Mouse (Mus musculus) MEL (cell line): Measurements from ENCODE around the gene Abi3. TPM values are rescaled to one million over a fixed set of nuclear protein-coding genes. Genes with fewer than 3 reads are reported as not detected.

Experiments used
- DNase-seq: peaks from one replicate; pipeline ENCODE4 v3.0.0; 2011; ENCODE audit warnings: low read depth, low spot score
- H3K27ac ChIP-seq: 2 replicates; pipeline ENCODE4 v1.5.1; 2012; ENCODE audit warnings: low read depth, mild to moderate bottlenecking, control low read depth, low read length, moderate library complexity; ENCODE audit not compliant: control insufficient read depth
- H3K27me3 ChIP-seq, 2 experiments: fragments of 150-350 bp in 1 of 2; sonication (generic) in 1 of 2; 2 replicates each; pipeline ENCODE4 v1.6.1; 2012; ENCODE audit warnings: low read length in 2 of 2, mild to moderate bottlenecking in 2 of 2, improper control_type of control experiment in 1 of 2, moderate library complexity in 1 of 2; ENCODE audit not compliant: insufficient read depth in 2 of 2, control insufficient read depth in 1 of 2
- H3K36me3 ChIP-seq, 2 experiments: 2 replicates each; pipeline ENCODE4 v1.6.1; 2012 to 2014; ENCODE audit warnings: low read length in 2 of 2, improper control_type of control experiment in 1 of 2, inconsistent platforms in 1 of 2, mild to moderate bottlenecking in 1 of 2; ENCODE audit not compliant: insufficient read depth in 2 of 2, control insufficient read depth in 1 of 2
- H3K4me1 ChIP-seq, 2 experiments: fragments of 150-350 bp in 1 of 2; sonication (generic) in 1 of 2; 2 replicates each; pipeline ENCODE4 v1.6.1; 2012; ENCODE audit warnings: low read length in 2 of 2, improper control_type of control experiment in 1 of 2, mild to moderate bottlenecking in 1 of 2; ENCODE audit not compliant: insufficient read depth in 2 of 2, control insufficient read depth in 1 of 2
- H3K4me3 ChIP-seq, 2 experiments: fragments of 150-350 bp in 1 of 2; sonication (generic) in 1 of 2; 2 replicates each; pipeline ENCODE4 v1.5.1; 2012; ENCODE audit warnings: low read depth in 2 of 2, low read length in 2 of 2, mild to moderate bottlenecking in 2 of 2, moderate library complexity in 2 of 2, control low read depth in 1 of 2, improper control_type of control experiment in 1 of 2; ENCODE audit not compliant: control insufficient read depth in 1 of 2, insufficient read depth in 1 of 2
- H3K79me2 ChIP-seq: 2 replicates; pipeline ENCODE4 v1.6.1; 2012; ENCODE audit warnings: mild to moderate bottlenecking, low read length, moderate library complexity; ENCODE audit not compliant: control insufficient read depth, poor library complexity, insufficient read depth
- H3K9ac ChIP-seq: 2 replicates; pipeline ENCODE4 v1.6.1; 2012; ENCODE audit warnings: low read depth, mild to moderate bottlenecking, control low read depth, low read length, moderate library complexity; ENCODE audit not compliant: control insufficient read depth, poor library complexity, severe bottlenecking
- H3K9me3 ChIP-seq: fragments of 150-350 bp; sonication (generic); replicated peaks from 2 replicates; pipeline ENCODE4 v1.6.1; 2012; ENCODE audit warnings: mild to moderate bottlenecking, low read length, improper control_type of control experiment, moderate library complexity; ENCODE audit not compliant: insufficient read depth
- BHLHE40 ChIP-seq: IDR thresholded peaks from 2 replicates; pipeline ENCODE4 v1.6.1; 2012; ENCODE audit warnings: low read depth, mild to moderate bottlenecking, inconsistent platforms, low read length, improper control_type of control experiment, borderline replicate concordance
- CHD1 ChIP-seq: IDR thresholded peaks from 2 replicates; pipeline ENCODE4 v1.6.1; 2012; ENCODE audit warnings: low read depth, mild to moderate bottlenecking, inconsistent platforms, low read length, improper control_type of control experiment
- ELF1 ChIP-seq: IDR thresholded peaks from 2 replicates; pipeline ENCODE4 v1.6.1; 2014; ENCODE audit warnings: low read depth, mild to moderate bottlenecking, inconsistent platforms, low read length, improper control_type of control experiment, moderate library complexity
- EP300 ChIP-seq, 2 experiments: IDR thresholded peaks; 2 replicates each; pipeline ENCODE4 v1.6.1; 2011; ENCODE audit warnings: improper control_type of control experiment in 2 of 2, low read length in 2 of 2, low read depth in 1 of 2, mild to moderate bottlenecking in 1 of 2
- ETS1 ChIP-seq: IDR thresholded peaks from 2 replicates; pipeline ENCODE4 v1.6.1; 2012; ENCODE audit warnings: low read depth, mild to moderate bottlenecking, inconsistent platforms, low read length, improper control_type of control experiment, moderate library complexity
- MAFK ChIP-seq: IDR thresholded peaks from 2 replicates; pipeline ENCODE4 v1.6.1; 2011; ENCODE audit warnings: low read depth, mild to moderate bottlenecking, low read length, improper control_type of control experiment, borderline replicate concordance
- MAX ChIP-seq: IDR thresholded peaks from 2 replicates; pipeline ENCODE4 v1.6.1; 2011; ENCODE audit warnings: low read length, improper control_type of control experiment
- MAZ ChIP-seq: IDR thresholded peaks from 2 replicates; pipeline ENCODE4 v1.6.1; 2012; ENCODE audit warnings: low read depth, mild to moderate bottlenecking, inconsistent platforms, low read length, improper control_type of control experiment
- MYB ChIP-seq: IDR thresholded peaks from 2 replicates; pipeline ENCODE4 v1.6.1; 2011; ENCODE audit warnings: mild to moderate bottlenecking, low read depth, low read length, improper control_type of control experiment
- MYC ChIP-seq: IDR thresholded peaks from 2 replicates; pipeline ENCODE4 v1.6.1; 2011; ENCODE audit warnings: low read depth, mild to moderate bottlenecking, low read length, improper control_type of control experiment, moderate library complexity
- NRF1 ChIP-seq: IDR thresholded peaks from 2 replicates; pipeline ENCODE4 v1.6.1; 2014; ENCODE audit warnings: low read depth, mild to moderate bottlenecking, inconsistent platforms, low read length, improper control_type of control experiment, moderate library complexity; ENCODE audit not compliant: poor library complexity, insufficient read depth, severe bottlenecking
- POLR2A ChIP-seq, 2 experiments: IDR thresholded peaks; 2 replicates each; pipeline ENCODE4 v1.6.1; 2011 to 2012; ENCODE audit warnings: low read length in 2 of 2, mild to moderate bottlenecking in 2 of 2, control low read depth in 1 of 2, improper control_type of control experiment in 1 of 2, low read depth in 1 of 2, moderate library complexity in 1 of 2; ENCODE audit not compliant: control insufficient read depth in 1 of 2, insufficient read depth in 1 of 2, poor library complexity in 1 of 2
- POLR2AphosphoS5 ChIP-seq: IDR thresholded peaks from 2 replicates; pipeline ENCODE4 v1.6.1; 2012; ENCODE audit warnings: low read depth, borderline replicate concordance, mild to moderate bottlenecking, inconsistent platforms, low read length, moderate library complexity, mixed read lengths
- RAD21 ChIP-seq: IDR thresholded peaks from 2 replicates; pipeline ENCODE4 v1.6.1; 2011; ENCODE audit warnings: mild to moderate bottlenecking, low read depth, low read length, improper control_type of control experiment
- SIN3A ChIP-seq: IDR thresholded peaks from 2 replicates; pipeline ENCODE4 v1.6.1; 2012; ENCODE audit warnings: low read length, improper control_type of control experiment, inconsistent platforms
- SMC3 ChIP-seq: IDR thresholded peaks from 2 replicates; pipeline ENCODE4 v1.6.1; 2011; ENCODE audit warnings: low read depth, low read length, improper control_type of control experiment
- TCF12 ChIP-seq: IDR thresholded peaks from 2 replicates; pipeline ENCODE4 v1.6.1; 2014; ENCODE audit warnings: low read depth, mild to moderate bottlenecking, inconsistent platforms, low read length, improper control_type of control experiment, moderate library complexity
- UBTF ChIP-seq: IDR thresholded peaks from 2 replicates; pipeline ENCODE4 v1.6.1; 2012; ENCODE audit warnings: low read depth, mild to moderate bottlenecking, inconsistent platforms, low read length, improper control_type of control experiment, moderate library complexity, borderline replicate concordance; ENCODE audit not compliant: insufficient read depth
- USF1 ChIP-seq: IDR thresholded peaks from 2 replicates; pipeline ENCODE4 v1.6.1; 2014; ENCODE audit warnings: low read depth, mild to moderate bottlenecking, inconsistent platforms, low read length, improper control_type of control experiment, moderate library complexity
- USF2 ChIP-seq, 2 experiments: IDR thresholded peaks; 2 replicates each; pipeline ENCODE4 v1.6.1; 2011 to 2012; ENCODE audit warnings: improper control_type of control experiment in 2 of 2, low read length in 2 of 2, borderline replicate concordance in 1 of 2, inconsistent platforms in 1 of 2, low read depth in 1 of 2, mild to moderate bottlenecking in 1 of 2; ENCODE audit not compliant: insufficient read depth in 1 of 2
- ZMIZ1 ChIP-seq: IDR thresholded peaks from 2 replicates; pipeline ENCODE4 v1.6.1; 2012; ENCODE audit warnings: low read depth, mild to moderate bottlenecking, inconsistent platforms, low read length, improper control_type of control experiment, moderate library complexity
- polyA plus RNA-seq, 2 experiments: library from polyadenylated mRNA; stranded (reverse) in 1 of 2; unstranded in 1 of 2; fragments of >175 nt in 1 of 2; fragments of >200 nt in 1 of 2; gene quantifications; 2 replicates each; pipeline versions ENCODE4 v1.2.1 to v1.2.4; 2012; ENCODE audit warnings: low replicate concordance in 2 of 2, low read depth in 1 of 2; ENCODE audit not compliant: insufficient read length in 2 of 2, insufficient read depth in 1 of 2, missing spikeins in 1 of 2
- total RNA-seq: library from RNA; depleted of rRNA; stranded (reverse); fragments of 300-350 nt; gene quantifications from 2 replicates; pipeline ENCODE4 v1.2.3, GENCODE M21; 2012

The Abi3 gene
- total and polyA plus RNA-seq, 3 experiments = 3.3 to 15.4 TPM; not detected in 1

DNA sequence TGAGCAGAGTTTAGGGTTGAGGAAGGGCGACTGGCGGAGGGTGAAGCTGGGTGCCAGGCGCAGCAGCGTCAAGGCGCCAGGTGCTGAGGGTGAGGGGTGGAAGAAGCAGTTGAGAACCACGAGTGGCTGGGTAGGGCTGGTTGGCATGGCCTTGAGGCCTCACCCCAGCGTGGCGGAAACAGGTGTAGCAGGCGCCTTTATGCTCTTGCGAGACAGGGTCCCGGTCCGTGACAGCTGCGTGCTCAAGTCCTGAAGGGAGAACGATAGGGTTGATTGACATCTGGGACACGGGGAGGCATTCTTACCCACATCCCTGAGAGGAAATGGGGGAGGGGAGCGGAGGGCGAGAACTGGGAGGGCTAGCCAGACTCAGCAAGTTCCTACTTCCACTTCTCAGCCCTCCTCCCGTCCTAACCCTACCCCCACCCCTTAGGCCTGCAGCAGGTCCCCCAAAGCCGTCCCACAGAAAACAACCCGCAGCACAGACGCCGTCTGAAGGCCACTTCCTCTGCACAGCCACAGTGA is 8.1 kb downstream of the Abi3 start (continued):
- TF ChIP-seq USF2 (IDR thresholded peaks at IDR 0.05; ENCODE audit: borderline replicate concordance in 1 of 2, insufficient read depth in 1 of 2, low read depth in 1 of 2, low read length in 2 of 2) (no peak), NRF1 (no peak), POLR2AphosphoS5 (no peak), CHD1 (peak; percentile 80; the same call in 1 of the 2 replicates), EP300 (IDR thresholded peaks at IDR 0.05; ENCODE audit: low read depth in 1 of 2, low read length in 2 of 2) (peak; percentile 80 to 85)

GRCm38 (mm10) chr11:95833631-95834142 is 8.6 kb downstream of the Abi3 start:
- peaks cover 0 to 30% of the 10 kb centered on the region in 2 experiments; a peak in 2 of 4 replicates for H3K36me3 ChIP-seq

DNA sequence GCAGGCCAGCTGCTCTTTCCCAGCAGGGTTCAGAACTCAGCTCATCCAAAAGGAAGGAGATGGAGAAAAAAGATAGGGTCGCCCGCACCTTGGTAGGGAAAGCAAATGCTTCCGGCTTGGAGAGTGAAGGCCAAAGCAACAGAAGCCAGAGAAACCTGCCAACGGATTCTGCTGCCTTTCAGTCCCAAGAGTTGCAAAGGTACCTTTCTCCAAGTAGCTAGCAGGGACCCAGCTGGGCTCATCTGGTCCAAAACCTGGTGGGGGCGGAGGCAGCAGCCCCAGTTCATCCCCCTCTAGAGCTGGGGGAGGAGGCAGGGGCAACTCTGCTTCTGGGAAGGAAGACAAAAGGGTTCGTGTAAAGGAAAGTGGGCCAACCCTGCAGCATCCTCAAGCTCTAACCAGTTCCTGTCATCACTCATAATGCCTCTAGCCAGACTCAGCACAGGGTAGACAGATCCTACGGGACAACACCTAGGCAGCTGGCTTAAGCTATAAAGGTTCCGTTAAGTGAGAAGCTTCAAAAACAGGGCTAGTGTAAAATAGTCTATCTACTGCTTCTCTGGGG is 9.2 kb downstream of the Abi3 start:
- TF ChIP-seq MAFK (no peak), RAD21 (no peak), SIN3A (no peak), ETS1 (no peak), USF1 (no peak), MYC (no peak), CHD1 (no peak), POLR2A (IDR thresholded peaks at IDR 0.05; ENCODE audit: control insufficient read depth in 1 of 2, insufficient read depth in 1 of 2, low read depth in 1 of 2, low read length in 2 of 2, poor library complexity in 1 of 2) (no peak), NRF1 (no peak), ZMIZ1 (no peak), MYB (no peak), UBTF (no peak), TCF12 (no peak), MAZ (no peak), MAX (no peak)
- Histone ChIP-seq H3K79me2 (no peaks in the 10 kb centered on the region; the same call in 1 of the 2 replicates), H3K4me3 (peak overlapping the region in 1 of 2 experiments; percentile 45; a peak in 1 of 4 replicates), H3K4me1 (peaks cover 23 to 61% of the 10 kb centered on the region in 2 experiments), H3K27ac (peak overlapping the region; percentile 97), H3K9ac (peak overlapping the region; percentile 68), H3K9me3 (no peaks in the 10 kb centered on the region), H3K27me3 (no peaks in the 10 kb centered on the region), H3K36me3 (peaks cover 0 to 34% of the 10 kb centered on the region in 2 experiments; a peak in 2 of 4 replicates)
- DNase-seq = no peak

More at GRCm38 (mm10) chr11:95833631-95834142, 8.6 kb downstream of the Abi3 start:
- DNase-seq = peak; percentile 37
- Histone ChIP-seq H3K9ac (peak overlapping the region; percentile 68), H3K4me3 (peak overlapping the region; percentile 45 to 52), H3K27me3 (no peaks in the 10 kb centered on the region), H3K4me1 (peaks cover 19 to 60% of the 10 kb centered on the region in 2 experiments), H3K9me3 (no peaks in the 10 kb centered on the region)
- TF ChIP-seq SMC3 = 0 out of 2 replicates have a peak, but pooled peaks have one; percentile 1
- no peak for TF ChIP-seq BHLHE40
- TF ChIP-seq UBTF = no peak
- TF ChIP-seq ELF1 = no peak
- TF ChIP-seq, all 39 proteins: peak for 1
- Histone ChIP-seq H3K27ac (peak overlapping the region; percentile 97), H3K79me2 (no peaks in the 10 kb centered on the region; the same call in 1 of the 2 replicates)
